Mouse (Mus musculus) neural tube, embryonic 14.5 days (tissue): Measurements from ENCODE around the gene Peg12. TPM values are rescaled to one million over a fixed set of nuclear protein-coding genes. Genes with fewer than 3 reads are reported as not detected.
A peak's percentile ranks its signal among the peaks of the same experiment; 100 is the strongest.

Experiments used
- ATAC-seq: fragments of 200-750 bp; cut with Nextera tagmentation; 2 replicates; pipeline ENCODE4 v1.8.0; 2017; ENCODE audit warnings: low read depth, mild to moderate bottlenecking, moderate TSS enrichment, moderate library complexity
- H3K27ac ChIP-seq: fragments of 300-500 bp; sonication (generic); 2 replicates; pipeline ENCODE4 v1.5.1; 2014; ENCODE audit warnings: low read depth, mild to moderate bottlenecking, control low read depth, low read length, moderate library complexity, mixed read lengths
- H3K27me3 ChIP-seq: fragments of 300-500 bp; sonication (generic); 2 replicates; pipeline ENCODE4 v1.6.1; 2014; ENCODE audit warnings: low read length; ENCODE audit not compliant: control insufficient read depth, insufficient read depth
- H3K36me3 ChIP-seq: fragments of 300-500 bp; sonication (generic); 2 replicates; pipeline ENCODE4 v1.6.1; 2014; ENCODE audit warnings: low read length, mixed read lengths; ENCODE audit not compliant: control insufficient read depth, insufficient read depth
- H3K4me1 ChIP-seq: fragments of 300-500 bp; sonication (generic); 2 replicates; pipeline ENCODE4 v1.6.1; 2014; ENCODE audit warnings: low read length; ENCODE audit not compliant: control insufficient read depth, insufficient read depth
- H3K4me2 ChIP-seq: fragments of 300-500 bp; sonication (generic); 2 replicates; pipeline ENCODE4 v1.6.1; 2014; ENCODE audit warnings: mild to moderate bottlenecking, low read depth, low read length, control low read depth
- H3K4me3 ChIP-seq: fragments of 300-500 bp; sonication (generic); 2 replicates; pipeline ENCODE4 v1.5.1; 2014; ENCODE audit warnings: low read depth, low read length, control low read depth, mixed read lengths
- H3K9ac ChIP-seq: fragments of 300-500 bp; sonication (generic); replicated peaks from 2 replicates; pipeline ENCODE4 v1.6.1; 2014; ENCODE audit warnings: low read depth, mild to moderate bottlenecking, control low read depth, low read length, mixed read lengths
- H3K9me3 ChIP-seq: fragments of 300-500 bp; sonication (generic); 2 replicates; pipeline ENCODE4 v1.6.1; 2016; ENCODE audit warnings: low read length; ENCODE audit not compliant: control insufficient read depth
- WGBS: fragments of 180-500 bp; shearing (Covaris S2); extraction: QIAGEN DNeasy Blood & Tissue Kit; methylation state at CpG from one replicate; pipeline ENCODE4 v1.1.7; 2014; 5-methylcytosine and 5-hydroxymethylcytosine counted together
- polyA plus RNA-seq: library from polyadenylated mRNA; unstranded; fragments of >200 nt; fragmentation: Nextera tagmentation; extraction: Ambion mirVana; gene quantifications from 2 replicates; pipeline ENCODE4 v1.2.1, GENCODE M21; 2014

Peg12 gene
- polyA plus RNA-seq, 1 experiment from 2014 or later = 6.2 TPM

DNA sequence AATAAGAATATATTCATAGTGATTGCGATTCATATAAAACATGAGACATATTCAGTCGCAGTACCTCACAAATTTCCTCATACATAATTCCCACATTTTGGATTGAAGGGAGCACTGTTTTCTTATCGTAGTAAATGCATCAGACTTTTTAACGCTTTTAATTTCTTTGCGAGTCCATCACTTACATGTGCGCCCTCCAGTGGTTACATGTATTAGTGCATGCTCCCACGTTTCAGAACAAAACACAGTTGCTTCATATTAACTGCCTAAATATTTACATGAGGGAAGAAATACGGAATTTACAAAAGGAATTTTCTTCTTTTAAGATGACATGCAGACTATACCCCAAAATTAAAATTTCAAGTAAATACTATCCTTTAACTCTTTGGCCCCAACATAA is 36.0 kb downstream of the Peg12 start:
- WGBS = 20% methylated on average over 8 of the region's 8 CpGs
- Histone ChIP-seq H3K4me2 (no peak overlapping the region), H3K27me3 (no peaks in the 10 kb centered on the region), H3K36me3 (no peaks in the 10 kb centered on the region), H3K4me1 (no peaks in the 10 kb centered on the region), H3K9me3 (no peaks in the 10 kb centered on the region), H3K4me3 (no peak overlapping the region), H3K27ac (no peak overlapping the region), H3K9ac (no peak overlapping the region)
- ATAC-seq = no peak

- no peaks in the 10 kb centered on the region for H3K4me1 ChIP-seq
- H3K9ac ChIP-seq = no peak overlapping the region
- H3K4me2 ChIP-seq = no peak overlapping the region
Observed at GRCm38 (mm10) chr7:62423210-62423609, 41.1 kb downstream of the Peg12 start.

GRCm38 (mm10) chr7:62420566-62420965 is 43.7 kb downstream of the Peg12 start:
- Histone ChIP-seq H3K4me2 (peak overlapping the region; percentile 44), H3K4me3 (peak overlapping the region; percentile 70), H3K27me3 (no peaks in the 10 kb centered on the region), H3K9ac (peak overlapping the region; percentile 17; the same call in 1 of the 2 replicates), H3K9me3 (no peaks in the 10 kb centered on the region; the same call in 1 of the 2 replicates), H3K36me3 (no peaks in the 10 kb centered on the region), H3K27ac (peak overlapping the region; percentile 82), H3K4me1 (no peaks in the 10 kb centered on the region)
- peak; percentile 32; the same call in 1 of the 2 replicates for ATAC-seq
- 51% methylated on average over 6 of the region's 6 CpGs for WGBS

More at GRCm38 (mm10) chr7:62423210-62423609, 41.1 kb downstream of the Peg12 start:
- Histone ChIP-seq H3K27me3 (no peaks in the 10 kb centered on the region), H3K27ac (no peak overlapping the region), H3K36me3 (no peaks in the 10 kb centered on the region), H3K4me3 (no peak overlapping the region), H3K9me3 (no peaks in the 10 kb centered on the region; the same call in 1 of the 2 replicates)
- 24% methylated on average over 4 of the region's 4 CpGs for WGBS
- ATAC-seq = no peak

DNA sequence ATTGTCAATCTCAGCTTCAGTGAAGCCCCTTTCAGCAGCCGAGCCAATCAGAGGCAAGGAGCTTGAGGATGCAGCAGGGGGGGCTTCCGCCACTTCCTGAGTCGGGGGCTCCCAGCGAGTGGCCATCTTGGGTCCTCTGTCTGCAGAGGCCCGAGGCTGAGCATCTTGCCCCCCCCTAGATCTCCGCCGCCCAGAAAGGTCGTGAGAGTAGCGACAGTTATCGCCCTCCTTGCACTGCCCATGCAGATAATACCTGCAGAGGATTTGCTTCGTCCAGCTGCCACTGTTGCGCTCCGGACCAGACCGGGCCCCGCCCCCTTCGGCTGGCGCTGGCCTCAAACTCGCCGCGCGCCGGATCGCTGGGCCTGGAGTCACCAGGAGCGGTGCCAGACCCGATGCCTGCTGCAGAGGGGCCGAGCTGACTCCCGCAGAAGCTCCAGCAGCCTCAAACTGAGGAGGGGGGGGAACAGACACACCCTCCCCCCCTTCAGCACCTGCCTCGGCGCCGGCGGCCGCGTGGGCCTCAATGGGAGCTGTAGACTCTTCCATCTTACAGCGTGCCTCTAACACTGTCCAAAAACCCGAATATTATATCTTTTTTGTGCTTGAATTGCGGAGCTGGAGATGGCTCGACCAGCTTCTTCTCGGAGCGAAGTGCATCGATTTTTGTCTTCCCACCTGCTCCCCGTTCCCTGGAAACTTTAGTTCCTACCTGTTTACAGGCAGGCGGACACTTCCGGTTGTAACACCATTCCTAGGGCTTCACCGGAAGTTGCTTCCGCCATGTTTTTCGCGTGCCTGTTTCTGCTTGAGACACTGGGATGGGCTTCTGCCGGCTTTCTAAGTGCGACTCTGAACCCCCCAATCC is 44.6 kb downstream of the Peg12 start, which contains the start of gene Mkrn3:
Mkrn3 (minus strand) TSS at position 647 of the 868 bp plus-strand sequence.
- ATAC-seq = peak; percentile 95
- 27% methylated on average over 48 of the region's 49 CpGs for WGBS

DNA sequence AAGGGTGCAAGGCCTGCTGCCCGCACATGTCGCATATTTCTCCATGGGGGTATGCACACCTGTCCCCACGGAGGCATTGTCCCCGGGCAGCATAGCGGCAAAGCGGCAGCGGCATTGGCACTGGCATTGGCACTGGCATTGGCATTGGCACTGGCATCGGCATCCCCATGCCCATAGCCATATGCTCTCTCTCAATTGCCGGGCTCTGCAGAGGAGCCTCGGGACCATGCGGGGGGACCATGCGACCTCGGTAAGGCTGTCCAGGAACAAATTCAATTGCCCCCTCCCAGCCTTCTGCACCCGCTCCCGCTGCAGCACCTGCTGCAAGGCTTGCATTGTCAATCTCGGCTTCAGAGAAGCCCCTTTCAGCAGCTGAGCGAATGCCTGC is 45.2 kb downstream of the Peg12 start:
- no peaks in the 10 kb centered on the region for H3K36me3 ChIP-seq
- no peaks in the 10 kb centered on the region; the same call in 1 of the 2 replicates for H3K9me3 ChIP-seq
- H3K4me3 ChIP-seq = peak overlapping the region; percentile 70
- peak overlapping the region; percentile 73 for H3K27ac ChIP-seq
- peak; percentile 64 for ATAC-seq
- WGBS = 52% methylated on average over 17 of the region's 17 CpGs
- H3K4me1 ChIP-seq = no peaks in the 10 kb centered on the region
- peak overlapping the region; percentile 62 for H3K4me2 ChIP-seq
- H3K27me3 ChIP-seq = no peaks in the 10 kb centered on the region
- peak overlapping the region; percentile 78 for H3K9ac ChIP-seq

More for the DNA sequence above, 44.6 kb downstream of the Peg12 start, which contains the start of gene Mkrn3:
- H3K36me3 ChIP-seq = no peaks in the 10 kb centered on the region
- no peaks in the 10 kb centered on the region for H3K4me1 ChIP-seq
- no peaks in the 10 kb centered on the region; the same call in 1 of the 2 replicates for H3K9me3 ChIP-seq
- H3K4me2 ChIP-seq = peak within 1 kb of the TSS; percentile 62
- H3K27ac ChIP-seq = peak within 1 kb of the TSS; percentile 84
- peak within 1 kb of the TSS; percentile 70 for H3K4me3 ChIP-seq
- H3K9ac ChIP-seq = peak within 1 kb of the TSS; percentile 78
- H3K27me3 ChIP-seq = no peaks in the 10 kb centered on the region

DNA sequence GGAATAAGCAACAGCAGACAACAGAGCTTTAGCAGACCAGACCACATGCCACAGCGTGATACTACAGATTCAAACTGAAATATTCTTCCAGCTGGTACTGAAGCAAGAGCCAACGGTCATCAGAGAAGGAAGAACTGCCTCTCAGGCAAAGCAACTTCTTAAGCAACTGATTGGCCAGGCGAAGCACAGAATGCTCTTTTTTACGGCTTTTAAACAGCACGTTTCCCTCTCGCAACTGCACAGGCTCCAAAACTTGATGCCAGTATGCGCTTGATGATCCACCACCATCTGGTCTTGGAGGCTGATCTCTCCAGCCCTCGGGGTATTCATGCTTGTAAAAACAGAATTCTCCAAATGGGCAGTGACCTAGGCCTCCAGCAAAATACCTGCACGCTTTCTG is 46.0 kb downstream of the Peg12 start:
- Histone ChIP-seq H3K27ac (no peak overlapping the region), H3K4me1 (no peaks in the 10 kb centered on the region), H3K9ac (peak overlapping the region; percentile 78), H3K36me3 (no peaks in the 10 kb centered on the region), H3K27me3 (no peaks in the 10 kb centered on the region), H3K4me3 (peak overlapping the region; percentile 70), H3K4me2 (peak overlapping the region; percentile 62), H3K9me3 (no peaks in the 10 kb centered on the region; the same call in 1 of the 2 replicates)
- ATAC-seq = no peak
- WGBS = 44% methylated on average over 9 of the region's 9 CpGs

- H3K4me2 ChIP-seq = no peak overlapping the region
- H3K9ac ChIP-seq = no peak overlapping the region
- H3K36me3 ChIP-seq = no peaks in the 10 kb centered on the region
- H3K4me1 ChIP-seq = no peaks in the 10 kb centered on the region
- H3K27ac ChIP-seq = no peak overlapping the region
- H3K4me3 ChIP-seq = no peak overlapping the region
- H3K9me3 ChIP-seq = no peaks in the 10 kb centered on the region; the same call in 1 of the 2 replicates
- no peaks in the 10 kb centered on the region for H3K27me3 ChIP-seq
- no peak for ATAC-seq
Observed at GRCm38 (mm10) chr7:62416173-62416572, 48.1 kb downstream of the Peg12 start.

DNA sequence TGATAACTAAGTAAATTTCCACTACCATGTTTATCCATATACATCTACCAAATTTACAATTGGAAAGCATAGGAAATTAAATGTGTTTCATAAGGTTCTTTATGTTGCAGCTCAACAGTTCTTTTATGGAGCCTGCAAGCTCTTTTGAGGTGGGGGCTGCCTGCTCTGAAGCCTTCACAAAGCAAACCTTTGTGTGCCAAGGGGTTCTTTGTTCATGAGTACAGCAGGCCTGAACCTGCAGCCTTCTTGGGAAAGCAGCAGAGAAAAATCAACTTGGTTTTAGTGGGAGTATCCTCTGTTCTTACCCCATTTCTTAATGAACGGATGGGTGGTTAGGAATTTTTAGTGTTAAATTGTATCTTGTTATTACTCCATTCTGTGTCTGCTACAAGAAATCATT is 49.1 kb downstream of the Peg12 start:
- WGBS = 39% methylated on average over 1 of the region's 1 CpGs
- Histone ChIP-seq H3K4me1 (no peaks in the 10 kb centered on the region), H3K36me3 (no peaks in the 10 kb centered on the region), H3K9me3 (no peaks in the 10 kb centered on the region; the same call in 1 of the 2 replicates), H3K9ac (no peak overlapping the region), H3K27me3 (no peaks in the 10 kb centered on the region), H3K27ac (no peak overlapping the region), H3K4me2 (no peak overlapping the region), H3K4me3 (no peak overlapping the region)
- no peak for ATAC-seq
